Mouse (Mus musculus) heart, embryonic 15.5 days (tissue): ENCODE measurements around the gene Tiam1. TPM values are rescaled to one million over a fixed set of nuclear protein-coding genes. Genes with fewer than 3 reads are reported as not detected.

ENCODE experiments used
- ATAC-seq: fragments of 200-750 bp; cut with Nextera tagmentation; replicated peaks from 2 replicates; pipeline ENCODE4 v1.8.0; 2017; ENCODE audit warnings: low read depth, moderate TSS enrichment; ENCODE audit not compliant: insufficient number of reproducible peaks, insufficient read depth, low FRiP score
- H3K27ac ChIP-seq: fragments of 300-500 bp; sonication (generic); 2 replicates; pipeline ENCODE4 v1.5.1; 2015; ENCODE audit warnings: mild to moderate bottlenecking, inconsistent platforms
- H3K27me3 ChIP-seq: fragments of 300-500 bp; sonication (generic); 2 replicates; pipeline ENCODE4 v1.6.1; 2015; ENCODE audit warnings: inconsistent platforms
- H3K36me3 ChIP-seq: fragments of 300-500 bp; sonication (generic); 2 replicates; pipeline ENCODE4 v1.6.1; 2015; ENCODE audit warnings: mild to moderate bottlenecking, inconsistent platforms
- H3K4me1 ChIP-seq: fragments of 300-500 bp; sonication (generic); replicated peaks from 2 replicates; pipeline ENCODE4 v1.6.1; 2015; ENCODE audit warnings: inconsistent platforms
- H3K4me2 ChIP-seq: fragments of 300-500 bp; sonication (generic); 2 replicates; pipeline ENCODE4 v1.6.1; 2015; ENCODE audit warnings: inconsistent platforms, mild to moderate bottlenecking, moderate library complexity
- H3K4me3 ChIP-seq: fragments of 300-500 bp; sonication (generic); 2 replicates; pipeline ENCODE4 v1.5.1; 2015; ENCODE audit warnings: mild to moderate bottlenecking, inconsistent platforms
- H3K9ac ChIP-seq: fragments of 300-500 bp; sonication (generic); 2 replicates; pipeline ENCODE4 v1.6.1; 2015; ENCODE audit warnings: mild to moderate bottlenecking, inconsistent platforms
- H3K9me3 ChIP-seq: fragments of 300-500 bp; sonication (generic); replicated peaks from 2 replicates; pipeline ENCODE4 v1.6.1; 2016; ENCODE audit warnings: inconsistent platforms
- WGBS: fragments of 180-500 bp; shearing (Covaris S2); methylation state at CpG from one replicate; pipeline ENCODE4 v1.1.7; 2015; ENCODE audit warnings: mixed read lengths; 5-methylcytosine and 5-hydroxymethylcytosine counted together
- polyA plus RNA-seq: library from polyadenylated mRNA; unstranded; fragments of >200 nt; fragmentation: Nextera tagmentation; extraction: Ambion mirVana; gene quantifications from 2 replicates; pipeline ENCODE4 v1.2.1, GENCODE M21; 2015

Tiam1 gene
- polyA plus RNA-seq, 1 experiment from 2014 or later: 7.6 TPM

- H3K36me3 ChIP-seq: no peaks in the 10 kb centered on the region
- no peaks in the 10 kb centered on the region for H3K27me3 ChIP-seq
- H3K4me3 ChIP-seq: no peak overlapping the region
- peaks cover 1% of the 10 kb centered on the region for H3K4me1 ChIP-seq
- no peak overlapping the region for H3K4me2 ChIP-seq
- H3K27ac ChIP-seq: no peak overlapping the region
- ATAC-seq: no peak
- no peaks in the 10 kb centered on the region for H3K9me3 ChIP-seq
- H3K9ac ChIP-seq: no peak overlapping the region
- WGBS: 73% methylated on average over 8 of the region's 8 CpGs
Observed at GRCm38 (mm10) chr16:90171416-90171815, 27.8 kb upstream of the Tiam1 start.

- no peak for ATAC-seq
- H3K36me3 ChIP-seq: no peaks in the 10 kb centered on the region
- H3K27ac ChIP-seq: no peak overlapping the region
- H3K9ac ChIP-seq: no peak overlapping the region
- 84% methylated on average over 1 of the region's 1 CpGs for WGBS
- H3K27me3 ChIP-seq: no peaks in the 10 kb centered on the region
- no peaks in the 10 kb centered on the region for H3K4me1 ChIP-seq
- H3K4me3 ChIP-seq: no peak overlapping the region
- H3K4me2 ChIP-seq: no peak overlapping the region
- H3K9me3 ChIP-seq: no peaks in the 10 kb centered on the region
Observed at GRCm38 (mm10) chr16:90170676-90171075, 27.1 kb upstream of the Tiam1 start.

DNA sequence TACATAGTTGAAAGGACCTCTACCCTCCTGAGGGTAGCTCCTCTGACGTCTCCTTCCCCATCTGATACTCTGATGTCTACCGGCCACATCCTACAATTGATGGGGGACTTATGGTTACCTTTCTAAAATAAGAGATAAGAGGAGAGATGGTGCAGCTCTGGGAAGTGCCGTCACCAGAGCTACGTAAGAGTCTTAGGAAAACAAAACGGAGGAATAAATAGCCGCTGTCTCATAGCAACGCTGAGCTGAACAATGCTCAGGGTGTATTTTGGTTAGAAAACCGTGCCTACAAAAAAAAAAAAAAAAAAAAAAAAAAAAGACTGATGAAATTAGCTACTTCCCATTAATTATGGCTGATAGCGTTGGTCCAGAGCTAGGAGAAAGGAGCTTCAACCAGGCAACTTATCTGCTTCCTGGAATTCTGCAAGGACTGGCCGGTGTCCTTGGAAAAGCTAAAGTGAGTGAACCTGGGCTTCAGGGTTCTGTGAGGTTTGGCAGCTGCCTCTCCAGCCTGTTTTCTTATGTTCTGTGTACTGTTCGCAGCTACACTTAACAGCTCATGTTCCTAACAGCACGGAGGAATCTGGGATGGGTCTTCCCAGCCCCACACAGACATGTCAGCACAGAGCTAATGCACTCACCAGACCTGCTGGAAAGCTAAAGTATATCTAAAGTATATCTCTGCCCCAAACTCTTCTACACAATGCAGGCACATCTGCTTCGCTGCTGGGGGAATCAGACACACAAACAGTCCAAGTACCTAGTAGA is 26.5 kb upstream of the Tiam1 start:
- H3K9me3 ChIP-seq: no peaks in the 10 kb centered on the region
- WGBS: 38% methylated on average over 13 of the region's 13 CpGs
- ATAC-seq: no peak
- H3K4me1 ChIP-seq: no peaks in the 10 kb centered on the region
- no peak overlapping the region for H3K27ac ChIP-seq
- no peaks in the 10 kb centered on the region for H3K27me3 ChIP-seq
- no peak overlapping the region for H3K4me3 ChIP-seq
- H3K4me2 ChIP-seq: no peak overlapping the region
- no peak overlapping the region for H3K9ac ChIP-seq
- H3K36me3 ChIP-seq: no peaks in the 10 kb centered on the region

GRCm38 (mm10) chr16:90167646-90168045 is 24.1 kb upstream of the Tiam1 start:
- no peaks in the 10 kb centered on the region for H3K27me3 ChIP-seq
- no peak overlapping the region for H3K4me3 ChIP-seq
- no peak overlapping the region for H3K9ac ChIP-seq
- no peak overlapping the region for H3K4me2 ChIP-seq
- WGBS: 31% methylated on average over 10 of the region's 10 CpGs
- H3K9me3 ChIP-seq: no peaks in the 10 kb centered on the region
- no peak for ATAC-seq
- no peak overlapping the region for H3K27ac ChIP-seq
- no peaks in the 10 kb centered on the region for H3K36me3 ChIP-seq
- H3K4me1 ChIP-seq: no peaks in the 10 kb centered on the region

- Histone ChIP-seq H3K4me3 (no peak overlapping the region), H3K27me3 (no peaks in the 10 kb centered on the region), H3K9ac (no peak overlapping the region), H3K9me3 (no peaks in the 10 kb centered on the region), H3K4me2 (no peak overlapping the region), H3K36me3 (no peaks in the 10 kb centered on the region), H3K4me1 (no peaks in the 10 kb centered on the region), H3K27ac (no peak overlapping the region)
- ATAC-seq: no peak
- 80% methylated on average over 2 of the region's 2 CpGs for WGBS
Observed at GRCm38 (mm10) chr16:90165435-90165834, 21.9 kb upstream of the Tiam1 start.

DNA sequence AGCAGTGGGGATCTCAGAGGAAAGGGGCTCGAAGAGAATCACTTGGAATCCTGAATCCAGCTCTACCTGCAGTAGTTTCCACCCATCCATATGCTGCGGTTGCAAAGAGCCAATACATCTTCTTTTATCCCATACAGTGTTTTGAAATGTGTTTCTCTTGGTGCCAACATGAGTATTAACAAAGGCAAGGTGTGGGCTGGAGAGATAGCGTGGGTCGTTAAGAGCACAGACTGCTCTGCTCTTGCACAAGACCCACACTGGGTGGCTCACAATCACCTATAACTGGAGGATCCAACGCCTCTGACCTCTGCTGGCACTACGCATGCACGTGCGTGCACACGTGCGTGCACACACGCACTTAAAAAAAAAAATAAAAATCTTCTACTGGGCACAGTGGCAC is 21.4 kb upstream of the Tiam1 start:
- Histone ChIP-seq H3K4me3 (no peak overlapping the region), H3K27me3 (no peaks in the 10 kb centered on the region), H3K4me2 (no peak overlapping the region), H3K36me3 (no peaks in the 10 kb centered on the region), H3K4me1 (no peaks in the 10 kb centered on the region), H3K27ac (no peak overlapping the region), H3K9me3 (no peaks in the 10 kb centered on the region), H3K9ac (no peak overlapping the region)
- WGBS: 87% methylated on average over 11 of the region's 11 CpGs
- ATAC-seq: no peak

GRCm38 (mm10) chr16:90155080-90155479 is 11.5 kb upstream of the Tiam1 start:
- 47% methylated on average over 7 of the region's 7 CpGs for WGBS
- Histone ChIP-seq H3K9ac (no peak overlapping the region), H3K27me3 (no peaks in the 10 kb centered on the region), H3K4me3 (no peak overlapping the region), H3K27ac (no peak overlapping the region), H3K9me3 (no peaks in the 10 kb centered on the region), H3K36me3 (no peaks in the 10 kb centered on the region), H3K4me1 (peaks cover 6% of the 10 kb centered on the region), H3K4me2 (no peak overlapping the region)
- ATAC-seq: no peak

- Histone ChIP-seq H3K4me1 (peaks cover 14% of the 10 kb centered on the region), H3K4me2 (no peak overlapping the region), H3K4me3 (no peak overlapping the region), H3K9me3 (no peaks in the 10 kb centered on the region), H3K27me3 (no peaks in the 10 kb centered on the region), H3K36me3 (no peaks in the 10 kb centered on the region), H3K9ac (no peak overlapping the region), H3K27ac (no peak overlapping the region)
- 93% methylated on average over 6 of the region's 6 CpGs for WGBS
- ATAC-seq: 0 out of 2 replicates have a peak, but pooled peaks have one; percentile 19
Observed at GRCm38 (mm10) chr16:90150820-90151219, 7.3 kb upstream of the Tiam1 start.

DNA sequence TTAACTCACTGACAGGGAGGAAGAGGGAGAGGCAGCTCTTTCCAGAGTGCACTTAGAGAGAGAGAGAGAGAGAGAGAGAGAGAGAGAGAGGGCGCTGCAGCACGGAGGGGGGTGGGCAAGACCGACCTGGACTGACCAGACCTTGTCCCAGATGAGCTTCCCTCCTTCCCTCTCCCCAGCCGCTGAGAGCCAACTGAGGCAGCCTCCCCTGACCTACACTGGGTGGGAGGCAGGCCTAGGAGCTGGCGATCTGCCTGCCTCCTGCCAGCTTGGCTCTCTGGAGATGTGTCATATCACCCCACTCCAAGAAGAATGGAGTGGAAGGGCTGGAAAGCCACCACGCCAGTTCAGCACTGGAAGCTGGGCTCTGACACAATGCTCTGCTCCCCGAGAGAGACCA is 6.6 kb upstream of the Tiam1 start:
- H3K9me3 ChIP-seq: no peaks in the 10 kb centered on the region
- H3K27ac ChIP-seq: no peak overlapping the region; the same call in 1 of the 2 replicates
- no peak for ATAC-seq
- WGBS: 27% methylated on average over 7 of the region's 7 CpGs
- H3K4me3 ChIP-seq: no peak overlapping the region
- no peak overlapping the region for H3K4me2 ChIP-seq
- H3K4me1 ChIP-seq: peaks cover 14% of the 10 kb centered on the region
- H3K27me3 ChIP-seq: no peaks in the 10 kb centered on the region
- H3K9ac ChIP-seq: no peak overlapping the region
- no peaks in the 10 kb centered on the region for H3K36me3 ChIP-seq

- H3K4me1 ChIP-seq: peaks cover 18% of the 10 kb centered on the region
- H3K9ac ChIP-seq: no peak overlapping the region
- no peaks in the 10 kb centered on the region for H3K27me3 ChIP-seq
- 45% methylated on average over 9 of the region's 9 CpGs for WGBS
- no peak overlapping the region for H3K4me3 ChIP-seq
- ATAC-seq: no peak
- no peak overlapping the region for H3K4me2 ChIP-seq
- H3K27ac ChIP-seq: no peak overlapping the region
- H3K9me3 ChIP-seq: no peaks in the 10 kb centered on the region
- no peaks in the 10 kb centered on the region for H3K36me3 ChIP-seq
Observed at GRCm38 (mm10) chr16:90149335-90149734, 5.8 kb upstream of the Tiam1 start.

DNA sequence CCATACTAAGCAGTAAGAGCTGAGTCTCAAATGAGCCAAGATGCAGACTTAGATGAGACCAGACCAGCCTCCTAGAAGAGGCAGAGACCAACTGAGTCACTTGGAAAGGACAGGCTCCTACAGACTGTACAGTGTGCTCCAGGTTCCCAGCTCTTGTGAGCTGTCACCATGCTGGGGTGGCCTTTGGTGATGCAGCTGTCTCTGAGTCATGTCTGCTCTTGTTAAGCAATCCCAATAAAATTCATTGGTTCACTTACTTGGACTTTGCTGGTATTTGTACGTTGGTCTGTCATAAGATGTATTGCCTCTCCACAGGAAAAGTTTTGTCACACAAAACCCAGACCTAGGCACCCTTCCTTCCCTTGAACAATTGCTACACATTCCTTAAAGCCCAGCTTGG is 1.7 kb upstream of the Tiam1 start:
- no peak overlapping the region for H3K4me2 ChIP-seq
- ATAC-seq: no peak
- H3K4me1 ChIP-seq: peaks cover 32% of the 10 kb centered on the region
- 96% methylated on average over 1 of the region's 1 CpGs for WGBS
- H3K36me3 ChIP-seq: no peaks in the 10 kb centered on the region
- no peak overlapping the region for H3K9ac ChIP-seq
- H3K9me3 ChIP-seq: no peaks in the 10 kb centered on the region
- H3K27ac ChIP-seq: no peak overlapping the region
- no peaks in the 10 kb centered on the region for H3K27me3 ChIP-seq
- H3K4me3 ChIP-seq: no peak overlapping the region

GRCm38 (mm10) chr16:90144541-90144940 is 972 bp upstream of the Tiam1 start:
- H3K36me3 ChIP-seq: no peaks in the 10 kb centered on the region
- 12% methylated on average over 13 of the region's 13 CpGs for WGBS
- peak overlapping the region; percentile 64 for H3K9ac ChIP-seq
- peaks cover 27% of the 10 kb centered on the region for H3K4me1 ChIP-seq
- no peak for ATAC-seq
- H3K4me2 ChIP-seq: peak overlapping the region; percentile 98
- H3K27me3 ChIP-seq: no peaks in the 10 kb centered on the region
- H3K4me3 ChIP-seq: peak overlapping the region; percentile 68
- H3K27ac ChIP-seq: peak overlapping the region; percentile 37; the same call in 1 of the 2 replicates
- no peaks in the 10 kb centered on the region for H3K9me3 ChIP-seq
